Mouse (Mus musculus) left cerebral cortex, postnatal 14 days (tissue): ENCODE data around the gene Rfc3. TPM values are rescaled to one million over a fixed set of nuclear protein-coding genes. Genes with fewer than 3 reads are reported as not detected.
"Not testable (repeated sequence)": the region's sequence is repeated elsewhere in the genome, so short reads cannot be mapped to it uniquely, and the experiment has no call there.

Experiments used
- DNase-seq, 2 experiments: peaks; one replicate each; pipeline ENCODE4 v3.0.0; 2021 to 2022; ENCODE audit warnings: low spot score in 2 of 2, mixed read lengths in 1 of 2
- intact Hi-C: fragments of 180-260 bp; cut with DNase I; formaldehyde crosslinking; loops from one replicate; pipeline ENCODE4 v1.15.1; 2025
- long read RNA-seq, 2 experiments: library from polyadenylated mRNA; stranded (forward); transcript quantifications; one replicate each; pipeline ENCODE4 v2.0.0; 2021
- total RNA-seq, 2 experiments: library from RNA; stranded (reverse); gene quantifications; 2 replicates each; pipeline ENCODE4 v1.2.3; 2021

The Rfc3 gene
- 1 to 10 TPM; 5.3 to 6.6 TPM for total RNA-seq
- long read RNA-seq, experiment 1, transcript Rfc3-201 (9 exons, 1,317 nt): major isoform, 8 of 8 reads
- long read RNA-seq, experiment 1, partial matches to known transcripts: 0 of 8 reads
- long read RNA-seq, experiment 1, other reads (novel, unspliced or antisense): 0 of 8 reads
- long read RNA-seq, experiment 2, partial matches to known transcripts: 0 of 4 reads
- long read RNA-seq, experiment 2, other reads (novel, unspliced or antisense): 1 of 4 reads

GRCm38 (mm10) chr5:151650700-151651410 lies at the start of gene Rfc3:
Rfc3 (minus strand) TSS chr5:151651242.
- intact Hi-C loops: loop anchor here (5.0 kb wide), 1 partner anchor 284 kb away; no protein-coding TSS in a partner anchor
- peak; percentile 95 to 96 for DNase-seq

GRCm38 (mm10) chr5:151693636-151694035 lies 42.6 kb upstream of the Rfc3 start:
- intact Hi-C loops, DNase-seq: not testable (repeated sequence)

- peak; percentile 81 to 83 for DNase-seq
- intact Hi-C loops: loop anchor here (5.0 kb wide), 2 partner anchors 320 to 1015 kb away; partner anchors contain the start of gene Pds5b
These were observed 35.8 kb upstream of the Rfc3 start for GRCm38 (mm10) chr5:151686606-151687525.

- DNase-seq: no peak
- intact Hi-C loops: no loop called here
These were observed 11.2 kb upstream of the Rfc3 start for GRCm38 (mm10) chr5:151662207-151662606.

DNA sequence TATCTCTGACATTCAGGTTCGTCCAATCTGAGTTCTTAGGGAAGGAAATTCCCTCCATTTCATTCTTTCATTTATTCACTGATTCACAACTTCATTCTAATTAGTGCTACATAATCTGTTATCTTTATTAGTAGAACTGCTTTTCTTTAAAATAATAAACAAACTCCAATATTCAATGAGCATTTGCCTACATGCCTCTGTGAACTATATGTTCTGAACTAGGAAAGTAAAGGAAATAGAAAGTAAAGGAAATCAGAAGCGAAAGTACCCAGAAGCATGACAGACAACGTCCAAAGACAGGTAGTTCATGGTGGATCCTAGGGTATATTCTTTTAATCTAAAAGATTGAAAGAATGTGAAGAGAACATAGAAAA lies 356 bp upstream of the Rfc3 start:
- intact Hi-C loops: loop anchor here (5.0 kb wide), 1 partner anchor 284 kb away; no protein-coding TSS in a partner anchor

GRCm38 (mm10) chr5:151644845-151645244 lies 6.2 kb downstream of the Rfc3 start:
- peak in 1 of 2 experiments; percentile 9 for DNase-seq
- intact Hi-C loops: no loop called here

More for the DNA sequence above, 356 bp upstream of the Rfc3 start:
- no peak for DNase-seq

DNA sequence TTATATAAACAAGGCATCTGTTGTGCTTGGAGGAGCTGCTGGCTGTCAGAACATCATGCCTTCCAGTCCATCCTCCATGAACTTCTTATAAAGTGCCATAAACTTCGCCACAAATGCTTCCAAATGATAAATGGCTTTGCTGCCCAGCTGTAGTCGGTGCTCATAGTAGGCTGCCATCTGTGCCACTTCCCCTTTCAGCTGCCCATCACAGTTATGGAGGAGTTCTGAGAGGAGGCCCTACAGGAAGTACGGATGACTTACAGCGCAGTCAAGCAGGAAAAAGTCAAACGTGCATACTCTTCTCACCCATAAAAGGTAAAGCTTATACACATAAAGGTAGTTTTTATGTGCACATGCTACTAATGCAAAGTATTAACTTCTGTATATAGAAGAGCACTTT lies 8.2 kb downstream of the Rfc3 start:
- no peak for DNase-seq
- intact Hi-C loops: no loop called here

- DNase-seq: no peak
- intact Hi-C loops: no loop called here
These were observed 8.9 kb downstream of the Rfc3 start for GRCm38 (mm10) chr5:151642102-151642501.

DNA sequence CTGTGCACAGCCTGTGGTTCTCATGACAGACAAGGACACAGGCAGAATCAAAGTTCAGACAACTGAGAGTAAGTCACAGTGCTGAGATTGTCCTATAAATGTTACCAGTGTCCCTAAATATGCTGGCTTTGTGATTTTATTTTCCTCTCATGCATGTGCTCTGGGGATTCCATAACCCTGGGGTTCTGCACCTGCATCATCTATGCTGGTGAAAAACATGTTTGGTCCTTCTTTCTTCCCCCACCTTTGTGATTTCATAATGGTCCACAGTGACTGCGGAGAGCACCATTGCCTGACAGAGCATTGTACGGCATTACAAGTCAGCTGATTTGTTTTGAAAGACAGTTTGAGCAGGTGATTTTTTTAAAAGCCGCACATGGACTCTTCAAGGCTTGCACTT lies 45.1 kb downstream of the Rfc3 start, which contains the start of gene Vmn2r18:
Gene Vmn2r18, minus strand, starts transcription at position 101 of the 400 bp plus-strand sequence.
- intact Hi-C loops: no loop called here
- no peak for DNase-seq

DNA sequence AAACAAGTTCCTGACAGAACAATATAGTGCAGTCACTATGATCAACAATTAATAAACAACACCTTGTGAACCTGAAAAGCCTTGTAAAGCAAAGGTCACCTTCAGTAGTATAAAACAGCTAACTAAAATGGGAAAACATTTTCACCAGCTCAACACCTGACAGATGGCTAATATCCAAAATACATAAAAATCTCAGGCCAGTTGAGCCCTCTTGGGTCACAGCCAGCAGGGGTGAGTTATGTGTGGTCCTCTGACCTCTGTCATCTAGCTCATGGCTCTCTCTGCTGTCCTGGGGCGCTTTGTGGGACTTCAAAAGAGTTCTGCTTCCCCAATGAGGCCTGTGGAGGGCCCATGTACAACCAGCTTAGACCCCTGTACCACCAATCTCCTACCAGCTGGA lies 49.3 kb downstream of the Rfc3 start:
- intact Hi-C loops: no loop called here
- no peak for DNase-seq

Other genes with a start within 250 kb of the Rfc3 start
- gene Gm42906, start 223.1 kb downstream of the Rfc3 start, total RNA-seq: 1 to 10 TPM in 1 of 2 experiments, not detected in 1; 1.6 TPM
- gene Vmn2r18, start 45.2 kb downstream of the Rfc3 start, total RNA-seq: not detected